Mouse (Mus musculus) megakaryocyte, embryonic 14.5 days (primary cell): ENCODE results near the gene Ofd1.

ENCODE experiments used
- FLI1 ChIP-seq: IDR thresholded peaks from 2 replicates; pipeline ENCODE4 v1.6.1; 2012; ENCODE audit warnings: low read length, inconsistent platforms, mixed read lengths
- GATA1 ChIP-seq: IDR thresholded peaks from 3 replicates; pipeline ENCODE4 v1.6.1; 2012; ENCODE audit warnings: mixed read lengths, low read length, inconsistent platforms, borderline replicate concordance

DNA sequence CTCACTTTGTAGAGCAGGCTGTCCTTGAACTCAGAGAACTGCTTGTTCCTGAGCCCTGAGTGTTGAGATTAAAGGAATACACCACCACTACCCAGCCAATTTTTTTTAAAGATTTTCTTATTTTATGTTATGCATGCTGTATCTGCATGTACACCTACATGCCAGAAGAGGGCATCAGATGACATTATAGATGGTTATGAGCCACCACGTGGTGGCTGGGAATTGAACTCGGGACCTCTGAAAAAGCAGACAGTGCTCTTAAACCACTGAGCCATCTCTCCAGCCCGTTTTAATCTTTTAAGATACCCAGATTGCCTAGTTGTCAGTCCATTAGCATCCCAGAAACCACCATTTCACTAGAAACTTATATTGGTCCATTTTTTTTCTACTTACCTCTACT, 13.8 kb upstream of the Ofd1 start:
- no peak for TF ChIP-seq GATA1
- no peak for TF ChIP-seq FLI1
